Mouse (Mus musculus): ENCODE data around the gene Stmn1.

GRCm38 (mm10) chr4:134516981-134517380 is 48.9 kb downstream of the Stmn1 start:
- TF ChIP-seq CTCF (IDR thresholded peaks at IDR 0.05; ENCODE audit: extremely low read depth, insufficient read depth, low read length) (no peak), POLR2A (IDR thresholded peaks at IDR 0.05; ENCODE audit: extremely low read depth, insufficient read depth, low read length) (no peak)

All from cortical plate, adult 2 months (tissue).